Mouse (Mus musculus) heart, adult 2 months (tissue): ENCODE data around the gene Slc22a15.

Source experiments
- CTCF ChIP-seq: fragments of 200-600 bp; IDR thresholded peaks from 2 replicates; pipeline ENCODE4 v1.8.1; 2022; ENCODE audit warnings: antibody characterized with exemption, mild to moderate bottlenecking, moderate library complexity
- POLR2A ChIP-seq: fragments of 200-500 bp; IDR thresholded peaks from 2 replicates; pipeline ENCODE4 v1.6.1; 2011; ENCODE audit warnings: mild to moderate bottlenecking, low read depth, low read length, control low read depth; ENCODE audit not compliant: insufficient read depth

- no peak for TF ChIP-seq CTCF
- TF ChIP-seq POLR2A = no peak
These were observed 6.6 kb downstream of the Slc22a15 start for GRCm38 (mm10) chr3:101917665-101918064.
